Mouse (Mus musculus): ENCODE measurements around the gene Tjp1.

Gene Tjp1

DNA sequence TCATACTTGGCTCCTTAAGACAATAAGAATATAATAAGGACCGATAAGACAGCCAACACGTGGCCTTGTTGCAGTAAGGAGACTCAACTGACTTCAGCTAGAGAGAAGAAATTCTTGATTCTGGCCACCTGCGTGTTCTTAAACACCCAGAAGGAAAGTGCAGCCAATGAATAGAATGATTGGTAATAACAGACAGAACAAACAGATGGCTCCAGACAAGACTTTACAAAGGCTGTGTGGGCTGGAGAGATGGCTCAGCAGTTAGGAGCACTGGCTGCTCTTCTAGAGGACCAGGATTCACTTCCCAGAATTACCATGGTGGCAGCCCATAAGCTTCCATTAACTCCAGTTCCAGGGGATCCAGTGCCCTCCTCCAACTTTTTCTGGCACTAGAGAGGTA, 90.7 kb downstream of the Tjp1 start:
- no peak for DNase-seq (ENCODE audit: low read depth in 2 of 2, low spot score in 2 of 2)

DNA sequence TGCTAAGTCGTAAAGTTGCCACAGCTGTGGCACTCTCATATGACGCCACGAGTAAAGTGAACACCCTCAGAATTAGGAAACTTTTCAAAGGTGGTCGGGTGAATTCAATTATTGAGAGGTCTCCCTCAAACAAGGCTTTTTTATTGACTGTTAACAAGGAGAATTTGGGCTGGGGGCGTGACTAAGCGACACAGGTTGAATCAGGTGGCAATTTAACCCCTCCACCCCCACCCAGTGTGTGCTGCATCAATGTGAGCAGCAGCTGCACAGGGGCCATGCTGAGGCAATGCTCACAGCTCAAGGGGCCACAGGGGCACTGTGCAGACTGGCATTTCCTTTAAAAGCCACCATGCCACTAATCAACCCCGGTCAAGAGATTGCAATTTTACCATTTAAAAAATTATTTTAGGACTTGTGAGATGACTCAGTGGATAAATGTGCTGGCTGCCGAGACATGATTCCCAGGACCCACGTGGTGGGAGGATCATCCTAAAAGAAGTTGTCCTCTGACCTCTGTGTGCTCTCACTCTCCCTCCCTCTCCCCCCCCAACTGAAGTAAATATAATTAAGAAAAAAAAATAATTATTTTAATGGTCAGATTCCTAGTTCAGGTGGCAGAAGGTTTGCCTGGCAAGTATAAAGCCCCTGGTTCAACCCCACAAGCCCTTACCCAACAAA, 96.4 kb downstream of the Tjp1 start:
- DNase-seq (ENCODE audit: low read depth in 2 of 2, low spot score in 2 of 2): no peak

DNA sequence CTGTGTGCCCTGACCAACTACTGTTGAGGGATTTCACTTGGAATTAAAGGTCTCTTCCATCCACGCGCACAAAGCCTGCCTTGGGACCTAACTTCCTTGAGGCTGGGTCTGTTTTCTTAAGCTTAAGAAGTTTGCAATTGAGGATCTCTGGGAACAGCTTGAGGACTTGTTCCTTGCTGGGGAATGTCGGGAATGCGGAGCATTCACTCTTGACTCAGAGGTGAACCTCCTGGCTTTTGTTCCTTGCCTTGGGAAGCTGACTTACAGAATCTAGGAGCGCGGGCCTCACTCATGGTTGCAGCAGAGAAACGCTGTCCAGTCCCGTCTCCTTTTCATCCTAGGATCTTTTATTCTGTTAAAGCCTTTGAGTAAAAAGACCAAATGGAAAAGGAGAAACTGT, 97.2 kb downstream of the Tjp1 start:
- DNase-seq (ENCODE audit: low read depth in 2 of 2, low spot score in 2 of 2): no peak

DNA sequence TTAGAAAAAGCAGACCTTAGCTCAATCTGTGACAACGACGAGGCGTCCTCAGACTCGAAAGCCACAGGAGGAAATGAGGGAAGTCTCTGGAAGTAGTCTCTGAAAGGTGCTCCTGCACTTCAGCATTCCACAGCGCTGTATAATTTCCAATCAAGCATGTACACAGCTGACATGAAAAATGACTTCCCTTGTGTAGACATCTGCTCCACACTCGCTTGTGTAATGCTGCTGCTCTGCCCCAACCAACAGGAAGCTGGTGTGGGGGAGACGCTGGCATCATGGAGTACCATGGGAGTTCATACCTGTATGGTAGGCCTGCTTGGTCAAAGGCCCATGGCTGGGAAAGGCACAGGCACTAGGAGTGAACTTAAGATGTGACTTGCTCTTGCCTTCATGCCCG, 103.1 kb downstream of the Tjp1 start:
- DNase-seq (ENCODE audit: low read depth in 2 of 2, low spot score in 2 of 2): no peak

DNA sequence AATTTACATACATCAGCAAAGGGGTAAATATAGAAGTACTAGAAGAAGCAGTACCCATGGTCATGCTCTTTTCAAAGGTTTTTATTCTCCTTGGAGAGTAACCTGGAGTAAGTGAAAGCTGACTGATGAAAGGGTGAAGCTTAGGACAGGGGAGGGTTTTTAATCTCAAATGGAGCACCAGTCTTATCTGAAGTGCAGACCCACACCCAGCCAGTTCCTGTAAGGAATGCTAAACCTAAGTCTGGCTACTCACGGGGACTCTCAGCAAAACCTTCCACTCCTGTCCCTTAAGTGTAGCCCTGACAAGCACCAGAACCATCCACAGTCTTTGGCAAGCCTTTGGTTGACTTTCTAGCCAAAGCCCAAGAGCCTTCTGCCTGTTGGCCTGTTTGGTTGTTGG, 105.1 kb downstream of the Tjp1 start:
- no peak for DNase-seq (ENCODE audit: low read depth in 2 of 2, low spot score in 2 of 2)

DNA sequence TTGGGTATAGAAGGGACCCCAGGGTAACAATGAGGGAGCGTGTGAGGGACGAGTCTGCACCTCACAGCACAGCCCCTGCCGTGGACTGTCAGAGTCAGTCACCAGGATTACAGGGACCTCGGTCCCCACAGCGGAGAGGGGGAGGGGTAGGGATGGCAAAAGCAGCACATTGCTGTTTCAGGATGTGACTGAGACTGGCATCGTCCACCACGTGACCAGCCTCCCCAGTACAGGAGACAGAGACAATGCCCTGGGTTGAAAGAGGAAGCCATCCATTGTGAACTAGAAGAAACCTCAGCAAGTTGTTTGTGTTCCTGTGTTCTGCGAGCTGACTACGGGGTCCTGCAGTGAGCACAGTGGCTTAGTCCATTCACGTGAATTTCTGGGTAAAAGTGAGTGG, 106.1 kb downstream of the Tjp1 start:
- no peak for DNase-seq (ENCODE audit: low read depth in 2 of 2, low spot score in 2 of 2)

DNA sequence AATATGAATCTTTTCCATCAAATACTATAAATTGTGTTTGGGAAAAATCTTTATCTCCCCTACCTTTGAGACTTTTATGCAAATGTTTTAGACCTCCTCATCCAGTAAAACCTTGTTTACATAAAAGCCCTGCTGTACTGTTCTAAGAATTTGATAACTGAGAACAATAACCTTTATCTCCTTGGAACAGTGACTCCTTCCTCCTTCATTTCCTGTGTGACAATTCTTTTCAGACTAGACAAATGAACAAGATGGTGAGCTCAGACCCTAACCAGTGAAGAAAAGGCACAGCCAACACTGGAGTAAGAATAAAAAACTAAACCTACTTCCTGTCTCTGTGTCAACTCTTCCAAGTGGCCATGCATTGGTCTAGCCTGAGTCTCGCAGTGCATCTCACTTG, 107.7 kb downstream of the Tjp1 start:
- DNase-seq (ENCODE audit: low read depth in 2 of 2, low spot score in 2 of 2): no peak

DNA sequence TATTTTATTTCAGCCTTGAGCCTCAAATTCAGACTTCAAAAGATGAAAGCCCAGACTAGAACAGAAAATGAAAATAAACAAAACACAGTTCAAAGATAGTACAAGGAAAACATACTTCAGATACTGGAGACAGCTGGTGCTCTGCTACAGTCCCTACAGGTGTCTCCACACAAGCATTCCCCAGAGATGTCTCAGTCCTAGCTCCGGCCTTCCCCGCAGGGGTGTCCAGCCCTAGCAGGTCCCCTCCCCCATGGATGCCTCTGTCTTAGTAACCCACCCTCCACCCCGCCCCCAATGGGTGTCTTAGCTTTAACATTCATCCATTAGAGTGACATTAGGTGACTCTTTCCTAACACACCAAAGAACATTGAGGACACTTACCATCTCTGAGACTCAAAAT, 108.6 kb downstream of the Tjp1 start:
- no peak for DNase-seq (ENCODE audit: low read depth in 2 of 2, low spot score in 2 of 2)

DNA sequence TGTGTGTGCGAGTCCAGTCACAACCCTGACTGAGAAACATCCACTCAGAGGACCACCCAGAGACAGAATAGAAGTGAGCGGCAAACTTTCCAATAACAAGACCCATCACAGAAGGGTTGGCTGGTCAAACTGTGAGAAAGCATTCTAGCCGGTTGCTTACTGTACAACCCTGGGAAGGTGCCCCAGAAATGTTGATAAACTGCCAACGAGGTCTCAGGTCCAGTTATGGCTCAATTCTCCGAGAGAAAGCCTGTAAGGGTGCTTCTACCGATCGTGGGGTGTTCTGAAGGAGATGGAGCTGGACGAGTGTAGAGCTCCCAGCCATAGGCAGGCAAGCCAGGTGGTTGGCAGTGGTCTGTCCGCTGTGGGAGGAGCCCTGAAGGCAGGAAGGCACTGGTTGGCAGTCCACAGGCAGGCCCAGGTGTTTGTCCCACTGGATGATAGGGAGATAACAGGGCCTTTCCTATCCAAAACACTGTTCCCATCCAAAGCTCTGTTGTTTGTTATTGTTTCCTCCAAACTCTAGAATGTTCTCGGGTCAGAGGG, 109.1 kb downstream of the Tjp1 start:
- DNase-seq (ENCODE audit: low read depth in 2 of 2, low spot score in 2 of 2): no peak

DNA sequence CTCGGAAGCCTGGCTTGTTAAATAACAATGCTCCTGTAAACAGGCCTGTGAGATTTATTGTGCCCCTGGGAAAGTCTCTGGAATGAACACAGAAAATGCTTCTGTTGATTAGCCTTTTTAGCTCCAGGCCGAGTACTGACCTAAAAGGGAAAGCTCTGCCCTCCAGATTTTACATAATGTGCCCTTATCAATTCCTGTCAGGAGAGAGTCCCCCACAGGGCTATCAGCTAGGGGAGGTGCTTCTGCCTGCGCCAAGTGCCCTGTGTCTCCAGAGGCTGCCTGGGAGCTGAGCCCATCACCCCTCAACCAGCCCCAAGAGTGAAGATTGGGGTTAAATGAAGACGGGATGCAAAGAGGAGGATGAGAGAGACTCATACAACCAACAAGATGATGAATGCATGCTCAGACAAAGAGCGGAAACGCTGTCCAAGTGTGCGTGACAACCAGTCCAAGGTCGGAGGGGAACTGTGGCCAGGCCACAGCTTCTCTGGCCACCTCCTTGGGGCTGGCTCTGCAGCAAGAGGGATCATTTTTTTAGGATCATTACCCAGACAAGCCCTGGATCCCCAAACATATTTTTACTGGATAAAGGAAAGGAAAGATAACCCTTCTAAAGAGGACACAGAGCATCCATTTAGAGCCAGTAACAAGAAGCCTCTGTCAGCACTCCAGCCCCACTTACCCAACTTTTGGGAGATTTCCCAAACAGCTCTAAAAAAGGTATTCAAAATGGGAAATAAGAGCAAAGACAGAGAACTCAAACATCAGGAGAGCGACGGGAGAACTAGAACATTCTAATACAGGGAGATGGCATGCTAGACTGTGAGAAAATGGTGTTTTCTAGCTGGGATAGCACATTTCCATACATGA, 110.1 kb downstream of the Tjp1 start:
- no peak for DNase-seq (ENCODE audit: low read depth in 2 of 2, low spot score in 2 of 2)

DNA sequence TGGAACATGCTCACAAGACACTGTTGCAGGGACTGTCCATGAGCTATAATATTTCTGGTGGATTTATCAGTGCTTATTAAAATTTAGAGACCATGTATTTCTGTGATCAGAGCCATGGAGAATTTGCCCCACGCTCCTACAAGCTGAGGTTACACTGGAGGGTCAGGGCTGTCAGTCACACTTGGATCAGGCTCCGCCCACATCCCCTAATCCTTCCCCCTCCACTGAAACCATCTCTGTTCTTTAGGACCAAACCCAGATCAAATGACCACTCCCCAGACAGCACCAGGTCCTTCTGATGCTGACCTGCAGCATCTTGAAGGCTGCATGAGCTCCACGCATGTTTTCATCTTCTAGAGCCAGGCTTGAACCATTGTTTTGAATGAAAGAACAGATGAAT, 111.1 kb downstream of the Tjp1 start:
- DNase-seq (ENCODE audit: low read depth in 2 of 2, low spot score in 2 of 2): no peak

DNA sequence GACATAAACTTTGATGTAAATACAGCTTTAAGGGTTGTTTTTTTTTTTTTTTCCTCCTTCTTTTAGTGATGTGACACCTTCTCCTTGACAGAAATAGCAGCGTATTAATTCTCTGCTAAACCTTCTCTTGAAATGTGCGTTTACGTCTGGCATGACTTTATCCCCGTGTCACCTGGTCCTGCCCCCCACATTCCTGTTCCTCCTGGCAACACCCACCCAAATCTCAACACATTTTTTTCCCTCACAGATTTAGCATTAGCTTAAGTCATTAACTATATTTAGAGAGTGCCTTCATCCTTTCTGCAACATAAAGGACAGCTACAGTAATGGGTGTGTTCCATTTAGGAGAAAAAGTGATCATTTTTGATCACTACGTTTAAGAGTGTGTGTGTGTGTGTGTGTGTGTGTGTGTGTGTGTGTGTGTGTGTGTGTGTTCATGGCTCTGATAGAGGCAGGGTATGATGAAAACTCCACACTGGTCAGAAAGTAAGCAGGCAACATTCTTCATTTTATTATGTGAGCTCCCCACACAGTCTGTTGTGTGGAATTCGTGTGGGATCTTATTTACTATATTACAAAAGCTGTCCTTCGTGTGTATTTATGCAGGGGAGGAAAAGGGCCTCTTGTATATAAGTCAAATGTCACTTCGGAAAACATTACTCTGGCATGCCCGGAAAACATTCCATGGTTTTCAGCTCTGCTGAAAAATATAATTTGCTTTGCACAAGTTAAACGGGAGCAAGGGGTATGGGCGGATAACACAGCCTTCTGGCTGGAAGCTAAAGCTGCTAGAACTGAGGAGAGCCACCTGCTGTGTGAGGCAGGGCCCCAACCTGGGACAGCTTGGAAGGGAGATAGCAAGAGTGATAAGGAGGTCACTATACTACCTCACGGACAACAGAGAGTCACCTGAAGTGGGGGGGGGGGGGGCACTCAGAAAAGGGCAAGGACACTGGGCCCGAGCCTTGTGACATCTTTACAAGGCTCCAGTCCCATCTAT, 113.3 kb downstream of the Tjp1 start:
- no peak for DNase-seq (ENCODE audit: low read depth in 2 of 2, low spot score in 2 of 2)

DNA sequence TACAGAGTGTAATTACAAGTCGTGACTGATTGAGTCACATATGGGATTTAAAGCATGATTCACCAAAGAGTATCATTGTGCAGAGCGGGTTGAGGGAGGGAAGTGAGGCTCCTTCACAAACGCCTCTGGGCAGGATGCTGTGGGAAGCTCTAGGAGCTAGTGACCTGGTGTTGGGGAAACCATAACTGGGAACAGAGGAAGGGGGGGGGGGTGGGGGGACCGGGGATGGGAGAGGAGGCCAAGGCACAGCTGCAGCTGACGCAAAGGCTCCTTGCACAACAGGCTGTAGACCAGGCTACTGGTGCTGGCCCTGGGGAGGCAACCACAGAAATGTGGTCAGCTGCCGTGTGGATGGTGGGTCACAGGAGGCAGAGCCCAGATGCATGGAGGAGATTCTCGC, 116.9 kb downstream of the Tjp1 start:
- no peak for DNase-seq (ENCODE audit: low read depth in 2 of 2, low spot score in 2 of 2)

DNA sequence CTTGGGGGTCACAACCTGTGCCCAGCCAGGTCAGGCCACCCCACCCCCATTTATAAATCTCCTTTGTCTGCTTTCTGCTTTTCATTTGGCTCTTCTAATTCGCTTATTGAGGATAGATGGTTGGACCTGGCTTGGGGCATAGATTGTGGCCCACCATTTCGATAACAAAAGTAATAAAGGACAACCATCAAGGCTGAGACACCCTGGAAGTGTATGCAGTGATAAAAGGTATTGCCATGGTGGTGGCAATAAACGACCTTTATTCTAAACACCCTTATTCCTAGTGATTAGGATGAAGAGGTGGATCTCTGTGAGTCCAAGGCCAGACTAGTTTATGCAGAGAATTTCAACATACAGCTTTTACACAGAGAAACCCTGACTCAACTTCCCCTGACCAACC, 121.2 kb downstream of the Tjp1 start:
- DNase-seq (ENCODE audit: low read depth in 2 of 2, low spot score in 2 of 2): no peak

DNA sequence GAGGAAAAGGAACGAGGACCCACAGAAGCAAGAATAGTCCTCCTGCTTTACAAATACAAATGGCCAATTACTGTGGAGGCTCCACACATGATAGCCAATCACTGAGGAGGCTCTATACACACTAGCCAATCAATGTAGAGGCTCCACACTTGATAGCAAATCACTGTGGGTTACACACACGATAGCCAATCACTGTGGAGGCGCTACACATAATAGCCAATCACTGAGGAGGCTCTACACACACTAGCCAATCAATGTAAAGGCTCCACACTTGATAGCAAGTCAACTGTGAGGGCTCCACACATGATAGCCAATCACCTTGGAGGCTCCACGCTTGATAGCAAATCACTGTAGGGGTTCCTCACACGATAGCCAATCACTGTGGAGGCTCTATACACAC, 125.1 kb downstream of the Tjp1 start:
- no peak for DNase-seq (ENCODE audit: low read depth in 2 of 2, low spot score in 2 of 2)

DNA sequence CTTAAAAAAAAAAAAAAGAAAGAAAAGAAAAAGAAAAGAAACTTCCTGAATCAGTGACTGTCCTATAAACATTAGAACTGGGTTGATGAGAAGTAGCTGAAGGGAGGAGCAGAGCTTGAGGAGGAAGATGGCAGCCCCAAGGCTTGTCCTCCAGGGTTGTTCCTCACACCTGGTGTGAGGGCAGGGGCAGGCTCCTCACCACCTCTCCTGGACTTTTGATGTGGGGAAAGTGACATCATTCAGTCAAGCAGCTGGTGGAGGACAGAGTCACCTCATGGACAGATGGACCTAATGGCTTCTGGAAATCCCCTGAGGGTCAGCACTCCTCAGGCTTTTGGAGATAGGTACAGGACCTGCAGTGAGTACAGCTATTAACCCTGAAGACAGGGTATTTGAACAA, 126.0 kb downstream of the Tjp1 start:
- DNase-seq (ENCODE audit: low read depth in 2 of 2, low spot score in 2 of 2): no peak

DNA sequence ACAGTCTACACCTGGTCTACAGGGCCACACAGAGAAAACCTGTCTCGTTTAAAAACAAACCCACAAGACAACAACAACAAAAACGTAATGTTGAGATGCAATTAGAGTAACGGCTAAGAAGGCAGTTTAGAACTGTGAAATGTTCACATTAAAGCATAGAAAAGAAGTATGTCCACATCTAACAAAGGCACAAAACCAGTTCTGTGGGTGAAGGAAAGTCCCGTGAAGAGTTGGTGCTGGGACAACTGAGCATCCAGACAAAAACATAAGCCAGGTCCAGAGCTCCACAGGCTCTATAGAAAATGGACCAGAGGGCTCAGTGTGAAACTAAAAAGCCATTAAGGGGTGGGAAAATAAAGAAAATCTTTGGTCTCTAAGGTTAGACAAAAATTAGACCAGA, 131.7 kb downstream of the Tjp1 start:
- no peak for DNase-seq (ENCODE audit: low read depth in 2 of 2, low spot score in 2 of 2)

DNA sequence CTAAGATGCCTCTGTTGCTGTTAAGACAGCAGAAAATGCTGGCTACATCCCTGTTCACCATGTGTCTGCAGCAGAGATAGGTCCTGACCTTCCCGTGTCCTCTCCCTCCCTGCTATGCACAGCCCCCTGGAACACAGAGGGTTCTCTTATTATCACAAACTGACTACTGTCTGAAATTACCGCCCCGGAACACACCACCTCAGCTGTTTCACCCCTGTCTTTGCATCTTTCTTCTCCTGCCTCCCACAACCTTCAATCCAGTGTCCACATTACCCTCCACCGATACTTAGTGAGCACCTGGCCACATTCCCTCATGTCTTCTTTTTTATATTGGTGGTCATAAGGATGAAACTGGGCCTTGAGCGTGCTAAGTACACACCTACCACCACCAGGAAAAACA, 132.4 kb downstream of the Tjp1 start:
- DNase-seq (ENCODE audit: low read depth in 2 of 2, low spot score in 2 of 2): no peak

DNA sequence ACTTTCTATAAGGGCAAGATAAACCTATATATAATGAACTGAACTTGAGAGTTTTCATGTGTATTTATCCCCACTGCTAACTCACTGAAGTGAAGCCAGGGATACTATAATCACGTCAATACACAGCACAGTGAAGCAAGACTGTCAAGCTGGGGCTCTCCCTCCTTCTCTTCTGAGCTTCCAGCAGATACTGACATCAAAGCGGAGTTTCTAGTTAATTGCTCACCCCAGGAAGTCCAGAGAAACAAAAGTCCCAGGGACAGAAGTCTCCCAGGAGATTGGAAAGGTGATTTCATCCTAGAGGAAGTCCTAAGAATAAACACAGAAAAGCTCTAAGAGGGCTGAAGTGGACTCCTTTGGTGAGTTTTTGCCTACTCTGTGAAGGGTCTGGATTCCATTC, 132.9 kb downstream of the Tjp1 start:
- no peak for DNase-seq (ENCODE audit: low read depth in 2 of 2, low spot score in 2 of 2)

DNA sequence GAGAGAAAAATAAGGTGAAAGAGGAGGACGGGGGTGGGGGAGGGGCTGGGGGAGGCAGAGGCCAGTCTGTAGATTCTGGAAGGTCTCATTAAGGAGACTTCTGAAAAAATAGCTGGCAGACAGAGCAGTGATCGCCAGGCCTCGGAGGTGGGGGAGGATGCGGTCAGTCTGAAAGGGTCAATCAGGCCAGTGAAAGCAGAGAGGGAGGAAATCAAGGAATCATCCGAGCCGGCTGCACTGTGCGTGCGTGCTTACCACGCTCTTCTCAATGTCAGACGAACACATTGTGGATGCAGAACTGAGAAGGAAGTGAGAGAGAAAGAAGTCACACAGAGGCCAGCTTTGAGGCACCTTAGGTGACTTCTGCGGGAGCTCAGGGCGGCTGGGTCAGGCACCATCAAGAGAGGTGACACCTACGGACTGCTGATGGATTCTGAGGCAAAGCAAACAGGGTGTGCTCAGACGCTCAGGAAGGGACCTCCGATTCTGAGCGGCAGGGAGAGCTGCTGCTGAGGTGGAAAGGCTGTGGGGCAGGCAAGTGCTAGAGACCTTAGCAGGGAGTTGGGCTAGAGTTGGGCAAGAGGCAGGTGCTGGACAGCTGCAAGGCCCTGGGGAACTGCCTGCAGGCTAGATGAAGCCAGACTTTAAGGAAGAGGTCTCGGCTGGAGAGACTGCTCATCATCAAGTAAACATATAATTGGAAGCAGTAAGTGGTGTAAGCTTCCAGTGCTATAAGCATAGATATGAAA, 133.7 kb downstream of the Tjp1 start:
- no peak for DNase-seq (ENCODE audit: low read depth in 2 of 2, low spot score in 2 of 2)

DNA sequence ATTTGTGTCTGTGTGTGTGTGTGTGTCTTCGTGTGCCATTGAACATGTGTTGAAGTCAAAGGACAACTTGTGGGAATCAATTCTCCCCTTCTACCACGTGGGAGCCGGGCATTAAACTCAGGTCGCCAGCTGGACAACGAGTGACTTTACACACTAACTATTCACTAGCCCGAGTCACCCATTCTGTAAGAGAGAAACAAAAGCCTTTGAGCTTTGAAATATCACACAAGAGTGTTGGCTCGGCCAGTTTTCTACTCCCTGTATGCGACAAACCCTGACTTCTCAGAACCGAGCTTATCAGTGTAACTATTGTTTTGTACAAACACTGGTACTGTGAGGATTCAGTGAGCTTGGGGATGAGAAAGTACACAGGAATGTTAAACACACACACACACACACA, 134.6 kb downstream of the Tjp1 start:
- DNase-seq (ENCODE audit: low read depth in 2 of 2, low spot score in 2 of 2): no peak

Data from CD8-positive naive resting alpha-beta T cell, adult 2 months (primary cell).